Mouse (Mus musculus) gastrocnemius, postnatal 4 days (tissue): ENCODE data around the gene Fignl2. TPM values are rescaled to one million over a fixed set of nuclear protein-coding genes. Genes with fewer than 3 reads are reported as not detected.

Source experiments
- DNase-seq, 2 experiments: peaks; one replicate each; pipeline ENCODE4 v3.0.0; 2021 to 2022; ENCODE audit warnings: low spot score in 2 of 2, mixed read lengths in 2 of 2
- total RNA-seq, 2 experiments: library from RNA; stranded (reverse); gene quantifications; 2 replicates each; pipeline ENCODE4 v1.2.3; 2021

The Fignl2 gene
- total RNA-seq, 2 experiments from 2014 or later = 3.2 to 4.1 TPM

- DNase-seq = no peak
These were observed 38.7 kb downstream of the Fignl2 start for GRCm38 (mm10) chr15:101039651-101040050.

GRCm38 (mm10) chr15:101028960-101029359, 49.4 kb downstream of the Fignl2 start:
- no peak for DNase-seq

GRCm38 (mm10) chr15:101011352-101011751, 67.0 kb downstream of the Fignl2 start:
- no peak for DNase-seq

GRCm38 (mm10) chr15:101008386-101009010, 69.9 kb downstream of the Fignl2 start:
- no peak for DNase-seq

GRCm38 (mm10) chr15:101007236-101007635, 71.1 kb downstream of the Fignl2 start:
- no peak for DNase-seq

GRCm38 (mm10) chr15:101006251-101007040, 71.9 kb downstream of the Fignl2 start:
- DNase-seq = no peak

GRCm38 (mm10) chr15:101005717-101006116, 72.7 kb downstream of the Fignl2 start:
- no peak for DNase-seq

GRCm38 (mm10) chr15:101004538-101004937, 73.8 kb downstream of the Fignl2 start:
- DNase-seq = no peak

GRCm38 (mm10) chr15:101002466-101002865, 75.9 kb downstream of the Fignl2 start:
- no peak for DNase-seq

- DNase-seq = no peak
These were observed 76.7 kb downstream of the Fignl2 start for GRCm38 (mm10) chr15:101001685-101002084.

Other genes starting within 250 kb of the Fignl2 start
- 1 to 10 TPM; 1.2 to 1.9 TPM for gene Scn8a, start 208.7 kb downstream of the Fignl2 start, total RNA-seq
- gene Gm47841, start 31.2 kb downstream of the Fignl2 start, total RNA-seq = under 1 TPM; 0.27 to 0.34 TPM
- gene Ankrd33, start 37.2 kb upstream of the Fignl2 start, total RNA-seq = not detected
- 10 to 100 TPM; 24.6 to 28.1 TPM for gene Acvrl1, start 50.0 kb upstream of the Fignl2 start, total RNA-seq
- gene Acvr1b, start 95.5 kb upstream of the Fignl2 start, total RNA-seq = 10 to 100 TPM; 16.2 to 17.0 TPM
- 10 to 100 TPM; 14.1 to 14.7 TPM for gene Grasp, start 145.6 kb upstream of the Fignl2 start, total RNA-seq
- gene Nr4a1, start 175.7 kb upstream of the Fignl2 start, total RNA-seq = 10 to 100 TPM; 25.3 to 26.0 TPM
- 10 to 100 TPM; 24.8 to 25.8 TPM for gene Atg101, start 205.7 kb upstream of the Fignl2 start, total RNA-seq
- gene 6030408B16Rik, start 214.6 kb upstream of the Fignl2 start, total RNA-seq = under 1 TPM in 1 of 2 experiments, not detected in 1; 0.59 TPM